Mouse (Mus musculus) erythroblast, embryonic 14.5 days (primary cell): ENCODE data around the gene Krt18. TPM values are rescaled to one million over a fixed set of nuclear protein-coding genes. Genes with fewer than 3 reads are reported as not detected.
A peak's percentile ranks its signal among the peaks of the same experiment; 100 is the strongest.

Experiments
- H3K27me3 ChIP-seq: 2 replicates; pipeline ENCODE4 v1.6.1; 2012; ENCODE audit warnings: inconsistent platforms; ENCODE audit not compliant: control insufficient read depth
- H3K36me3 ChIP-seq: 2 replicates; pipeline ENCODE4 v1.6.1; 2012; ENCODE audit warnings: mild to moderate bottlenecking, inconsistent platforms; ENCODE audit not compliant: control insufficient read depth
- H3K4me1 ChIP-seq: 2 replicates; pipeline ENCODE4 v1.6.1; 2012; ENCODE audit warnings: inconsistent platforms; ENCODE audit not compliant: control insufficient read depth
- H3K4me3 ChIP-seq: replicated peaks from 2 replicates; pipeline ENCODE3; 2012; ENCODE audit warnings: moderate library complexity, mild to moderate bottlenecking, inconsistent platforms
- H3K9me3 ChIP-seq: 2 replicates; pipeline ENCODE4 v1.6.1; 2012; ENCODE audit warnings: low read length, inconsistent platforms, mixed read lengths; ENCODE audit not compliant: control insufficient read depth
- GATA1 ChIP-seq: IDR thresholded peaks from 2 replicates; pipeline ENCODE4 v1.6.1; 2012; ENCODE audit warnings: low read length, inconsistent platforms, mixed read lengths
- TAL1 ChIP-seq: IDR thresholded peaks from 3 replicates; pipeline ENCODE4 v1.6.1; 2012; ENCODE audit warnings: low read length, inconsistent platforms, mixed read lengths
- polyA plus RNA-seq: library from polyadenylated mRNA; stranded (reverse); fragments of >175 nt; gene quantifications from 2 replicates; pipeline ENCODE4 v1.2.3, GENCODE M21; 2012

Gene Krt18
- polyA plus RNA-seq = 0.13 TPM in 1 of 2 replicates, not detected in the other

GRCm38 (mm10) chr15:102028040-102028439 lies at the start of gene Krt18:
Gene Krt18 (plus strand): TSS chr15:102028180.
- Histone ChIP-seq H3K27me3 (peaks cover 48% of the 10 kb centered on the region), H3K4me3 (peak within 1 kb of the TSS; percentile 55), H3K4me1 (peaks cover 7% of the 10 kb centered on the region), H3K9me3 (no peaks in the 10 kb centered on the region), H3K36me3 (peaks cover 2% of the 10 kb centered on the region; the same call in 1 of the 2 replicates)
- no peak for TF ChIP-seq GATA1
- TF ChIP-seq TAL1 = no peak

- Histone ChIP-seq H3K9me3 (peaks cover 3% of the 10 kb centered on the region; the same call in 1 of the 2 replicates), H3K4me1 (peaks cover 69% of the 10 kb centered on the region), H3K36me3 (no peaks in the 10 kb centered on the region; the same call in 1 of the 2 replicates), H3K4me3 (no peak overlapping the region), H3K27me3 (no peaks in the 10 kb centered on the region)
- no peak for TF ChIP-seq GATA1
- TF ChIP-seq TAL1 = no peak
Measured at GRCm38 (mm10) chr15:101980849-101981248, 47.1 kb upstream of the Krt18 start.

GRCm38 (mm10) chr15:101983315-101983948 lies 44.5 kb upstream of the Krt18 start:
- TF ChIP-seq GATA1 (no peak), TAL1 (no peak)
- Histone ChIP-seq H3K4me1 (peaks cover 43% of the 10 kb centered on the region), H3K27me3 (peaks cover 6% of the 10 kb centered on the region; the same call in 1 of the 2 replicates), H3K36me3 (no peaks in the 10 kb centered on the region), H3K9me3 (peaks cover 3% of the 10 kb centered on the region; the same call in 1 of the 2 replicates), H3K4me3 (no peak overlapping the region)

GRCm38 (mm10) chr15:101983949-101984601 lies 43.9 kb upstream of the Krt18 start:
- Histone ChIP-seq H3K4me1 (peaks cover 37% of the 10 kb centered on the region), H3K4me3 (peak overlapping the region; percentile 38), H3K9me3 (peaks cover 3% of the 10 kb centered on the region; the same call in 1 of the 2 replicates), H3K36me3 (no peaks in the 10 kb centered on the region), H3K27me3 (peaks cover 9% of the 10 kb centered on the region; the same call in 1 of the 2 replicates)
- TF ChIP-seq TAL1 = no peak
- no peak for TF ChIP-seq GATA1

GRCm38 (mm10) chr15:101984746-101985145 lies 43.2 kb upstream of the Krt18 start:
- H3K9me3 ChIP-seq = peaks cover 3% of the 10 kb centered on the region; the same call in 1 of the 2 replicates
- H3K4me1 ChIP-seq = peaks cover 30% of the 10 kb centered on the region
- peaks cover 9% of the 10 kb centered on the region; the same call in 1 of the 2 replicates for H3K27me3 ChIP-seq
- H3K4me3 ChIP-seq = no peak overlapping the region
- no peaks in the 10 kb centered on the region for H3K36me3 ChIP-seq
- TF ChIP-seq TAL1 = no peak
- no peak for TF ChIP-seq GATA1

GRCm38 (mm10) chr15:101988119-101988518 lies 39.9 kb upstream of the Krt18 start:
- Histone ChIP-seq H3K4me1 (peaks cover 15% of the 10 kb centered on the region), H3K27me3 (peaks cover 9% of the 10 kb centered on the region; the same call in 1 of the 2 replicates), H3K9me3 (no peaks in the 10 kb centered on the region), H3K4me3 (no peak overlapping the region), H3K36me3 (no peaks in the 10 kb centered on the region)
- no peak for TF ChIP-seq TAL1

- Histone ChIP-seq H3K36me3 (no peaks in the 10 kb centered on the region), H3K9me3 (no peaks in the 10 kb centered on the region), H3K4me1 (peaks cover 9% of the 10 kb centered on the region), H3K27me3 (peaks cover 9% of the 10 kb centered on the region; the same call in 1 of the 2 replicates), H3K4me3 (no peak overlapping the region)
- TF ChIP-seq TAL1 (no peak), GATA1 (no peak)
Measured at GRCm38 (mm10) chr15:101988714-101989113, 39.3 kb upstream of the Krt18 start.

- TF ChIP-seq TAL1 = no peak
- no peak for TF ChIP-seq GATA1
- Histone ChIP-seq H3K4me1 (peaks cover 8% of the 10 kb centered on the region), H3K27me3 (peaks cover 9% of the 10 kb centered on the region; the same call in 1 of the 2 replicates), H3K36me3 (peaks cover 4% of the 10 kb centered on the region; the same call in 1 of the 2 replicates), H3K9me3 (peaks cover 6% of the 10 kb centered on the region), H3K4me3 (no peak overlapping the region)
Measured at GRCm38 (mm10) chr15:101990946-101991345, 37.0 kb upstream of the Krt18 start.

- Histone ChIP-seq H3K4me3 (no peak overlapping the region), H3K36me3 (peaks cover 11% of the 10 kb centered on the region; the same call in 1 of the 2 replicates), H3K9me3 (peaks cover 6% of the 10 kb centered on the region), H3K4me1 (peaks cover 8% of the 10 kb centered on the region), H3K27me3 (no peaks in the 10 kb centered on the region; the same call in 1 of the 2 replicates)
- TF ChIP-seq GATA1 (no peak), TAL1 (no peak)
Measured at GRCm38 (mm10) chr15:101994365-101994764, 33.6 kb upstream of the Krt18 start.
